Mouse (Mus musculus) neural tube, embryonic 14.5 days (tissue): ENCODE data around the gene Atp5mpl. TPM values are rescaled to one million over a fixed set of nuclear protein-coding genes. Genes with fewer than 3 reads are reported as not detected.
"Not testable (repeated sequence)": the region's sequence is repeated elsewhere in the genome, so short reads cannot be mapped to it uniquely, and the experiment has no call there.

Experiments used
- ATAC-seq: fragments of 200-750 bp; cut with Nextera tagmentation; 2 replicates; pipeline ENCODE4 v1.8.0; 2017; ENCODE audit warnings: low read depth, mild to moderate bottlenecking, moderate TSS enrichment, moderate library complexity
- H3K27ac ChIP-seq: fragments of 300-500 bp; sonication (generic); 2 replicates; pipeline ENCODE4 v1.5.1; 2014; ENCODE audit warnings: low read depth, mild to moderate bottlenecking, control low read depth, low read length, moderate library complexity, mixed read lengths
- H3K27me3 ChIP-seq: fragments of 300-500 bp; sonication (generic); 2 replicates; pipeline ENCODE4 v1.6.1; 2014; ENCODE audit warnings: low read length; ENCODE audit not compliant: control insufficient read depth, insufficient read depth
- H3K36me3 ChIP-seq: fragments of 300-500 bp; sonication (generic); 2 replicates; pipeline ENCODE4 v1.6.1; 2014; ENCODE audit warnings: low read length, mixed read lengths; ENCODE audit not compliant: control insufficient read depth, insufficient read depth
- H3K4me1 ChIP-seq: fragments of 300-500 bp; sonication (generic); 2 replicates; pipeline ENCODE4 v1.6.1; 2014; ENCODE audit warnings: low read length; ENCODE audit not compliant: control insufficient read depth, insufficient read depth
- H3K4me2 ChIP-seq: fragments of 300-500 bp; sonication (generic); 2 replicates; pipeline ENCODE4 v1.6.1; 2014; ENCODE audit warnings: mild to moderate bottlenecking, low read depth, low read length, control low read depth
- H3K4me3 ChIP-seq: fragments of 300-500 bp; sonication (generic); 2 replicates; pipeline ENCODE4 v1.5.1; 2014; ENCODE audit warnings: low read depth, low read length, control low read depth, mixed read lengths
- H3K9ac ChIP-seq: fragments of 300-500 bp; sonication (generic); replicated peaks from 2 replicates; pipeline ENCODE4 v1.6.1; 2014; ENCODE audit warnings: low read depth, mild to moderate bottlenecking, control low read depth, low read length, mixed read lengths
- H3K9me3 ChIP-seq: fragments of 300-500 bp; sonication (generic); 2 replicates; pipeline ENCODE4 v1.6.1; 2016; ENCODE audit warnings: low read length; ENCODE audit not compliant: control insufficient read depth
- WGBS: fragments of 180-500 bp; shearing (Covaris S2); extraction: QIAGEN DNeasy Blood & Tissue Kit; methylation state at CpG from one replicate; pipeline ENCODE4 v1.1.7; 2014; 5-methylcytosine and 5-hydroxymethylcytosine counted together
- polyA plus RNA-seq: library from polyadenylated mRNA; unstranded; fragments of >200 nt; fragmentation: Nextera tagmentation; extraction: Ambion mirVana; gene quantifications from 2 replicates; pipeline ENCODE4 v1.2.1, GENCODE M21; 2014

Gene Atp5mpl
- polyA plus RNA-seq, 1 experiment from 2014 or later: 896 TPM

DNA sequence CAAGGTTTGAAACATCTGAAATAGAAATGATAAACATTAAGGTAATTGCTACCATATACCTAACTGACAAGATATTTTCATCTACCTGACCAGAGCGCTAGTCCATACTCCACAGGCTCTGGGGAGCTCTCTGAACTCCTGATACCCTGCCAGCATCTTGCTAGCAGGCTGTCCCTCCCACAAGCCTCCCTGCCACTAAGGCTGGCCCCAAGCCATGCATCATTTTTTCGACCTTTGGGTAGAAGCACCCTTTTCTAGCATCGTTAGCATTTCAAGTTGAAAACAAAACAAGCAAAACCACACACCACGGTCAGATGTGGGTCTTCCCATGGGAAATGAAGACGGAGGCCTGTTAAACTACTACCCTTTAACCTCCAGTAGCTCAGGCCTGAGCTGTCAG lies 3.4 kb downstream of the Atp5mpl start:
- no peaks in the 10 kb centered on the region for H3K9me3 ChIP-seq
- H3K9ac ChIP-seq: no peak overlapping the region
- peaks cover 27% of the 10 kb centered on the region for H3K36me3 ChIP-seq
- WGBS: 89% methylated on average over 5 of the region's 5 CpGs
- peaks cover 12% of the 10 kb centered on the region for H3K4me1 ChIP-seq
- no peaks in the 10 kb centered on the region for H3K27me3 ChIP-seq
- no peak overlapping the region for H3K27ac ChIP-seq
- H3K4me2 ChIP-seq: no peak overlapping the region
- ATAC-seq: no peak
- H3K4me3 ChIP-seq: no peak overlapping the region

DNA sequence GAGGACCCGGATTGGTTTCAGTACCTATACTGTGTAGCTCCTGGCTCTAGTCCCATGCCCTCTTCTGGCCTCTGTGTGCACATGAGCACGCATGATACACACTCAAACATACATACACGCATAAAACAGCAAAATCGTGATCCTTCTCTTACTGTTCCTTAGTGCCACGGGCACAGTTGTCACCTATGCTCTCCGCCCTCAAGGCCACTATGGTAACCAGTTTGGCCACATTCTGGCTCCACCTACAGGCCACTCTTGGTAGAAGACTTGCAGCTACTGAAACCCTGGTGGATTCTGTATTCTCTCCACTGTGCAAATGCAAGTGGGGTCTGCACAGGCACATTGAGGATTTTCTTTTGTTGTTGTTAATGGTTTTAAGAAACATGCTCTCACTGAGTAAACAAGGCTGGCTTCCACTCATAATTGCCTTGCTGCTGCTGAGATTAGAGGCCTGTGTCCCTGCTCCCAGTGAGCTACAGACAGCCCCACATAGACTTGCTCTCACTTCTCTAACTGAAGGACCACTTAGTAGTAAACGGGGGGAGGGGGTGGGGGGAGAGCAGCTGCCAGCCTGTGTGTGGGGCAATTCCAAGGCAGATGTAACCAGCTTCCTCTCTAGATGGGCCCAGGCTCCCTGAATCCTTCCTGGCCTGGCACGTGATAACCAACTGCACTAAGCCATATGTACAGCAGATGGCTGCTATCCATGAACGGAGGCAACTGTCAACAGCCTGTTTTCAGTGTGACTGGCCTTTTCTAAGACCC lies 8.5 kb downstream of the Atp5mpl start:
- H3K4me2 ChIP-seq: no peak overlapping the region
- no peak overlapping the region for H3K9ac ChIP-seq
- H3K9me3 ChIP-seq: no peaks in the 10 kb centered on the region
- H3K4me1 ChIP-seq: no peaks in the 10 kb centered on the region
- H3K4me3 ChIP-seq: no peak overlapping the region
- no peak overlapping the region for H3K27ac ChIP-seq
- peaks cover 27% of the 10 kb centered on the region for H3K36me3 ChIP-seq
- 0 out of 2 replicates have a peak, but pooled peaks have one; percentile 60 for ATAC-seq
- H3K27me3 ChIP-seq: no peaks in the 10 kb centered on the region
- WGBS: 44% methylated on average over 9 of the region's 9 CpGs

DNA sequence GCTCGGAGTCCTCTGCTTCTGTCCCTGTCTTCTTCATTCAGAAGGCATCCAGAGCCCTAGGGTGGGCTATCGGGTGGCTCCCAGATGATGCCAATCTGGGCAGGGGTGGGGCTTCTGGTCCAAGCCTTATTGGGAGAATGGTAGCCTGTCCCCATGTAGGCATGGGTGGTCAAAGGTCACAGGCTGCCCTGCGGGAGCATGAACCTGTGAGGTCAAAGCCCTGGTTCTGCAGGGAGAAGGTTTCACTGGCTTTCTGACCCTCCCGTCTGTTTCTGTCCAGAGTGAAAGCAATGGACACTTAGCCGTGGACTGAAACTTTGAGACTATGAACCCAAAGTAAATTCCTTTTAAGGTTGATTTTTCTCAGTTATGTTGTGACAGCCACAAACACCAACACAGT lies 10.6 kb downstream of the Atp5mpl start:
- no peaks in the 10 kb centered on the region for H3K4me1 ChIP-seq
- ATAC-seq: no peak
- no peak overlapping the region for H3K4me2 ChIP-seq
- peaks cover 20% of the 10 kb centered on the region for H3K36me3 ChIP-seq
- no peak overlapping the region for H3K4me3 ChIP-seq
- H3K27me3 ChIP-seq: no peaks in the 10 kb centered on the region
- WGBS: 82% methylated on average over 5 of the region's 5 CpGs
- H3K27ac ChIP-seq: no peak overlapping the region
- H3K9ac ChIP-seq: no peak overlapping the region
- no peaks in the 10 kb centered on the region for H3K9me3 ChIP-seq

DNA sequence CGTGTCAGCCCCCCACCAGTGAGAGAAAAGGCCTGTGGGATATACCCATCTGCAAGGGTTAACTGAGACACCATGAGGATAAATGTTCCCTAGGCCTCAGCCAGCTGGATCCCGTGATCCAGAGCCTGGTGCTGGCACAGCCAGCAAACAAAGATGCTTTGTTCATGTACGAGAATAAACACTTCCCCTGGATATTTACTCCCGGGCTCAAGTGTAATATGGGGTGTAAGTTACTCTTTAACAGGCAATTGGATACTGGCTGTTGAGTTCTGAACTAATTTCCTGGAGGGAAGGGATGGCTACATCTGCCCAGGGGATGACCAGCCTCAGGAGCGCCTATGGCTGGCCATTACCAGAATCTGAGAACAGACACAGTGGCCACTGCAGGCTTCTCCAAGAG lies 15.1 kb downstream of the Atp5mpl start:
- H3K9ac ChIP-seq: no peak overlapping the region
- no peak for ATAC-seq
- no peaks in the 10 kb centered on the region for H3K4me1 ChIP-seq
- H3K9me3 ChIP-seq: no peaks in the 10 kb centered on the region
- WGBS: 45% methylated on average over 5 of the region's 5 CpGs
- no peak overlapping the region for H3K4me2 ChIP-seq
- no peak overlapping the region for H3K4me3 ChIP-seq
- H3K27me3 ChIP-seq: no peaks in the 10 kb centered on the region
- H3K36me3 ChIP-seq: no peaks in the 10 kb centered on the region
- no peak overlapping the region for H3K27ac ChIP-seq

DNA sequence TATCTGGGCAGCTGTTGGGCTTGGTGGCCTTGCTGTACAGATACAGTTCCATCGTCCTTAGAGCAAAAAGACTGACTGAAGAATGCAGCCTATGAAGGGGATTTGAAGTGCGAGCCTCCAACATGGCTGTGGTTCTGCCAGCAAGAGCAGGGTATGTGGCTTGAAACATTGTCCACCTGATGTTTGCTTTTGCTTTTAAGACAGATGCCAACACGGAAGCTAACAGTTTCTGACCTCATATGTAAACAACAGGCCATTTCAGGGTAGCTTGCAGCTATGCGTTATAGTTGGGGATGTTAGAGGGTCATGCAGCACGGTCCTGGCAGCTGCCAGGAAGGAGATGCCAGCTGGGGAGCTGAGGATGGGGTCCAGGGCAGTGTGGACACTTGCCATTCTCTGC lies 16.3 kb downstream of the Atp5mpl start:
- WGBS: 82% methylated on average over 5 of the region's 5 CpGs
- Histone ChIP-seq H3K4me3 (no peak overlapping the region), H3K4me2 (no peak overlapping the region), H3K4me1 (no peaks in the 10 kb centered on the region), H3K27me3 (no peaks in the 10 kb centered on the region), H3K9me3 (no peaks in the 10 kb centered on the region), H3K36me3 (no peaks in the 10 kb centered on the region), H3K27ac (no peak overlapping the region), H3K9ac (no peak overlapping the region)
- ATAC-seq: no peak

DNA sequence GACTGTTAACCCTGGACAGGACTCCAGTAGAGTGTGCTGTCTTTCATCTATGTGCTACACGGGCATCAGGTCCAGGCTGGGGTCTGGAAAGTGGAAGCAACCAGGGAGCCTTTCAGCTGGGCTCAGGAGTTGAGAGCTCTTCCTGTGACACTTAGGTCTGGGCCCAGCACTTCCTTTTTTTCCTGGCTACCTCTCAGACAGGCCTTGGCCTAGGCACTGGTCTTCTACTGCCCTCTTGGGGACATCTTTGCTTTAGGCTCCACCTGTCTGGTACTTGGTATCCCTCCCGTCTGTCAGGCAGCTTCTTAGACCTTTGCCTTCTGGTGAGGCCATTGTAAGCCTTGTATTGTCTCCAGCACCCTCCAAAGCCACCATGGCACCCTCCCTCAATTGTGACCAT lies 20.1 kb downstream of the Atp5mpl start:
- 37% methylated on average over 2 of the region's 2 CpGs for WGBS
- Histone ChIP-seq H3K27ac (no peak overlapping the region), H3K4me3 (no peak overlapping the region), H3K9me3 (no peaks in the 10 kb centered on the region), H3K4me2 (no peak overlapping the region), H3K27me3 (no peaks in the 10 kb centered on the region), H3K9ac (no peak overlapping the region), H3K4me1 (no peaks in the 10 kb centered on the region), H3K36me3 (no peaks in the 10 kb centered on the region)
- no peak for ATAC-seq

DNA sequence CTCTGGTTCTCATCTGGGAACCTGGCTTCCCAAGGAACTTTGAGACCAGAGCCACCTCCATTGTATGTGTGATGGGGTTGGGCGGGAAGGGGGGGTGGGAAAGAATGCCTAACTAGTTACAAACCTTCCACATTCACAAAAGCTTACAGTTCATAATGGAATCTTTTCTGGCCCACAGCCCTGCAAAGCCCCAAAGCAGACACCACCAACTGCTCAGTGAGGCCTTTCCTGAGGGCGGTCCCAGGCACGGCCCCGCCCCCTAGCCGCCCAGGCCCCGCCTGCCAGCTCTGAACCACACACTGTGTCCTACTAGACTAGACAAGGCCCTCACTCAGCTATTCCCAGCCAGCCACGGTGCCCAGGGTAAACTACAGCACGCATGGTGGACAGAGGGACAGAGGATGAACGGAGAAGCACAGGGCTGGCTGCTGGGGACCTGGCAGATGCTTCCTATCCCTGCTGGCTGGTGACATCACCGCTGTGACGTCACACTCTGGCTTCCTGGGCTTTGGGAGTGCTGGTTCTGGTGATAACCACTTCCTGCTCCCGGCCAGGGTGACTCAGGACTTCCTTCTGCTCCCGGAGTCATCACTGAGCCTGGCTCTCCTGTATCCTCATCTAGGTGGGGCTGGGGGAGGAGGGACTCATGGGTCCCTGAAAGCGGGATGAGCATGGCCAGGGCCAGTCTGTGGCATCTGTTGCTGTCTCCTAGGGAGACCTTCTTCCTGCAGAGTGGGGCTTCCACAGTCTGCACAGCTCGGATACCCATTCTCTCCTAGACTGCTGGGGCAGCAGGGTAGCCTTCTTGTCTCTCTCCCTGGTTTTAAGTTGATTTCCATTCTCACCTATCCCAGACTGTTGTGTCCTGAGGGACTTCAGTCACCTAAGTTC lies 20.8 kb downstream of the Atp5mpl start:
- H3K9me3 ChIP-seq, H3K9ac ChIP-seq, H3K4me1 ChIP-seq, H3K36me3 ChIP-seq, H3K27me3 ChIP-seq, H3K4me3 ChIP-seq, H3K27ac ChIP-seq, H3K4me2 ChIP-seq: not testable (repeated sequence)
- WGBS: 74% methylated on average over 7 of the region's 15 CpGs
- ATAC-seq: 0 out of 2 replicates have a peak, but pooled peaks have one; percentile 46

DNA sequence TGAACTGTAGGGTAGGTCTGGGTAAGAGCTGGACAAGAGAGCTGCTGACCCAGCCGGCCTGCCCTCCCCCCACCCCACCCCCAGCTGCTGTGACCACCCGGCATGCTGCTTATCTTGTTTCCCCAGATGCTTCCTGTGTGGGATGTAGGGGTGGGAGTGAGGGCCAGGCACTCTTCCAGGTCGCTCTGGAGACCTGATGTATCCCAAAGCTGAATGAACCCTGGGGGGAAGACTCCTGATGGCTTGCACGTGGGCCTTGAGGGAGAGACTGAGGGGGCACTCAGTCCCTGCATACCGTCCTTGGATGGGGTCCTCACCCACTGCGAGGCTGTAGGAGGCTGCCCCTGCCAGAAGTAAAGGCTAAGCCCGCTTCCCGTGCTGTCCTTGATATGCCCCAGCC lies 21.7 kb downstream of the Atp5mpl start:
- WGBS: 73% methylated on average over 8 of the region's 8 CpGs
- H3K4me3 ChIP-seq: no peak overlapping the region
- no peaks in the 10 kb centered on the region for H3K36me3 ChIP-seq
- H3K27me3 ChIP-seq: no peaks in the 10 kb centered on the region
- no peak overlapping the region for H3K4me2 ChIP-seq
- no peak overlapping the region for H3K27ac ChIP-seq
- no peaks in the 10 kb centered on the region for H3K9me3 ChIP-seq
- no peaks in the 10 kb centered on the region for H3K4me1 ChIP-seq
- ATAC-seq: no peak
- H3K9ac ChIP-seq: no peak overlapping the region
